Mouse (Mus musculus) testis, adult 2 months (tissue): Measurements from ENCODE around the gene Clgn.

Source experiments
- CTCF ChIP-seq: fragments of 200-500 bp; IDR thresholded peaks from 2 replicates; pipeline ENCODE4 v1.5.1; 2012; ENCODE audit warnings: low read depth, mild to moderate bottlenecking, inconsistent platforms, low read length, moderate library complexity; ENCODE audit not compliant: control insufficient read depth, insufficient read depth, insufficient replicate concordance
- POLR2A ChIP-seq: fragments of 200-500 bp; IDR thresholded peaks from 2 replicates; pipeline ENCODE4 v1.6.1; 2012; ENCODE audit warnings: low read depth, mild to moderate bottlenecking, inconsistent platforms, low read length, moderate library complexity; ENCODE audit not compliant: control insufficient read depth

DNA sequence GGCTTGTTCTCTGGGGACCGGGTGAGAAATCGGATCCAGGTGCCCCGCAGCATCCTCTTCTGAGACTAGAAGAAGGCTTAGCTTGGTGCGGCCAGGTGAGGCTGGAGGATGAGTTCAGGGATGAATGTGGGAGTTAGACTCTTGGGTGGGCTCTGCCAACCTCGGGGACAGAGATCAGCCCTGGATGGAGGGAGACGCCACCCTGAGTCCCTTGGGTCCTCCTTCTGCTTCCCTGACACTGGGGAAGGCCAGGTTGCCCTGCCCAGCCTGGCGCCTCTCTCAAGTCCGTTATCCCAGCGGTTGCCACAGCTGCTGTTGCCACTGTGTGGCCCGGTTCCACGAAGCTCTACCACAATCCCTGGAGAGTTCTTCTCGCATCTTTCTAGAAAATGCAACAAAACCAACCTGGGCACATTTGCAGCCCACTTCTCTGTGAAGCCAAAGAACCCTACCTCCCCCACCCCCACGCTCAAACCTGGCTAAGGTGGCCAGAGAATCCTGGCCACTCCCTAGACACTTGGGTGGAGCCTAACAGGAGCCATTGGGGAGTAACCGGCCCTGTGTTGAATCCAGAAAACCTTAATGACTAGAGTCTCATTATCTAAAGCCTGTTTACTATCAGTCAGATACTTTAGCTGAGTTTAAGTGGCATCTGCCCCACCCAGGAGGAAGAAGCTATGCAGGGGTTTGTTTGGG, 487 bp downstream of the Clgn start:
- TF ChIP-seq CTCF (no peak), POLR2A (no peak; the same call in 1 of the 2 replicates)
